Mouse (Mus musculus) A20 (cell line): Measurements from ENCODE around the gene Snx25.

ENCODE experiments used
- DNase-seq: peaks from one replicate; pipeline ENCODE4 v3.0.0-alpha.2; 2011; ENCODE audit warnings: low read depth, low spot score

Snx25 gene

GRCm38 (mm10) chr8:46152064-46153031 is at the start of gene Snx25:
Gene Snx25 (minus strand): TSS chr8:46152159.
- DNase-seq: peak; percentile 93

- no peak for DNase-seq
Observed at GRCm38 (mm10) chr8:46197673-46198072, 45.7 kb upstream of the Snx25 start.

- peak; percentile 47 for DNase-seq
Observed at GRCm38 (mm10) chr8:46196877-46197276, 44.9 kb upstream of the Snx25 start.

GRCm38 (mm10) chr8:46193100-46193499 is 41.1 kb upstream of the Snx25 start:
- no peak for DNase-seq

GRCm38 (mm10) chr8:46185361-46185760 is 33.4 kb upstream of the Snx25 start:
- DNase-seq: peak; percentile 72

GRCm38 (mm10) chr8:46180136-46180535 is 28.2 kb upstream of the Snx25 start:
- DNase-seq: no peak

- no peak for DNase-seq
Observed at GRCm38 (mm10) chr8:46173651-46174050, 21.7 kb upstream of the Snx25 start.

GRCm38 (mm10) chr8:46163870-46164190 is 11.9 kb upstream of the Snx25 start:
- no peak for DNase-seq

GRCm38 (mm10) chr8:46162953-46163869 is 11.3 kb upstream of the Snx25 start:
- DNase-seq: peak; percentile 98

- no peak for DNase-seq
Observed at GRCm38 (mm10) chr8:46153042-46153441, 1.1 kb upstream of the Snx25 start.

GRCm38 (mm10) chr8:46151202-46152062 is 527 bp downstream of the Snx25 start, which contains the start of gene Cfap97:
Gene Cfap97 (plus strand): TSS chr8:46151771.
- DNase-seq: peak; percentile 74

GRCm38 (mm10) chr8:46149782-46150181 is 2.2 kb downstream of the Snx25 start:
- DNase-seq: peak; percentile 64

- DNase-seq: no peak
Observed at GRCm38 (mm10) chr8:46149306-46149705, 2.7 kb downstream of the Snx25 start.

- DNase-seq: no peak
Observed at GRCm38 (mm10) chr8:46146173-46146572, 5.8 kb downstream of the Snx25 start.

- DNase-seq: no peak
Observed at GRCm38 (mm10) chr8:46143924-46144323, 8.0 kb downstream of the Snx25 start.

- no peak for DNase-seq
Observed at GRCm38 (mm10) chr8:46143470-46143869, 8.5 kb downstream of the Snx25 start.

GRCm38 (mm10) chr8:46142498-46143081 is 9.4 kb downstream of the Snx25 start:
- DNase-seq: no peak

- no peak for DNase-seq
Observed at GRCm38 (mm10) chr8:46141688-46142087, 10.3 kb downstream of the Snx25 start.

GRCm38 (mm10) chr8:46140376-46141120 is 11.4 kb downstream of the Snx25 start:
- DNase-seq: no peak
